Mouse (Mus musculus) thymus, postnatal 14 days (tissue): ENCODE measurements around the gene Ddx25.

Experiments
- DNase-seq: peaks from one replicate; pipeline ENCODE4 v3.0.0; 2021

Ddx25 gene

DNA sequence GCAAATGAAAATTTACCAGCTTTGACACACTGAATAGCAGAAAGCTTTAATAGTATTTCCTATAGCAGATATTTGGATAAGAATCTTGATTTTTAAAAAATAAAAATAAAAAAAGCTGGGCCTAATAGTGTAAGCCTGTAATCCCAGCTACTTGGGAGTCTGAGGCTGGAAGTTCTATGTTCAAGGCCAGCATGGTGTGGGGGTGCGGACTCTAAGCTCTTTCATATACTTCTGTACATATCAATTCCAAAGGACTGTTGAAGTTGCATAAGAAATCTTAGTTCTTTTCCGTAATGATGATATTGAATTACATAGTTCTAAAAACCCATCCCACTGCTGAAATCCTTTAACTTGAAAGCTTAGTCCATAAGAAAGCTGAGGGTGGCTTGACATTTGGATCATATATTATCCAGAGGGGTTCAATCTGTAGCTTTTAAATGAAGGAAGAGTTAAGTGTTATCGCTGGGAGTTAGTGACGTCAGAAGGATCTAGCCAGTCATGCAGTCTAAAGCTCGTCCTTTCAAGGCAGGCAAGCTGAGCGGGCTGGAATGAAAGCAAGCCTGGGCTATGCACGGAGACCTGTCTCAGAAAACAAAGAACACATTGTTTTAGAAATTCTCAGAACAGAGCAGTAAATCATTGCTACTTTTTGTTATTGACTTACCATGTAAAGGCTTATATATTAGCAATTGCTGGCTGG, 65.1 kb downstream of the Ddx25 start:
- no peak for DNase-seq

DNA sequence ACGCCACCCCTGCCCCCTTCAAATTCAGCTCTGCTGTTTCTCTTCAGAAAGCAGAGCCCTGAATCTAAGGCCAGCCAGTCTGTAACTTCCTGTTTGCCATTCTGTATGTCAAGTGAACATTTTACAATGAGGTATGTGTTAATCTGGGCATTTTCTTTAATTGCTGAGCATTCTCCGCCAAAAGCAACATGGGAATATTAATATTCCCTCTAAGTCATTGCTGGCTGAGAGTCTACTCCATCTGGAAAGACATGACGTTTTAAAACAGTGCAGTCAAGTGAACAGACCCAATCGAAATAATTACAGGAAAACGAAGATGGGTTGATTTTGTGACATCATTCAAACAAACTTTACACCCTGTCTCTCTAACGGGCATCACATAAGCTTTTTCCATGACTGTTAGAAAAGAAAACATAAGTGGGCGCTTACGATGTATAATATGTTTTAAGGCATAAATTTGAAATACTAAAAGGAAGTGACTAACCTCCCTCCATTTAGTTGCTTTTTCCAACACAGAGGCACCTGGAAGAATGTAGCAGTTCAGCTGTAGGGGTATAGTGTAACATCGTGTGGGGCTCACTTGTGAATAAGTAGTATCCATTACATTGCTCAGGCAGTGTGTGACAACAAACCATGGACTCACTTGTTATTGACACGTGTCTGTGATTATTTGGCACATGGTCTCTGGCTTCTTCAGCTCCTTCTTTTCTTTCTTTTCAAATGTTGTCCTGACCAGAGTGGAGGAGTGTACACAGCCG, 67.0 kb downstream of the Ddx25 start:
- no peak for DNase-seq

DNA sequence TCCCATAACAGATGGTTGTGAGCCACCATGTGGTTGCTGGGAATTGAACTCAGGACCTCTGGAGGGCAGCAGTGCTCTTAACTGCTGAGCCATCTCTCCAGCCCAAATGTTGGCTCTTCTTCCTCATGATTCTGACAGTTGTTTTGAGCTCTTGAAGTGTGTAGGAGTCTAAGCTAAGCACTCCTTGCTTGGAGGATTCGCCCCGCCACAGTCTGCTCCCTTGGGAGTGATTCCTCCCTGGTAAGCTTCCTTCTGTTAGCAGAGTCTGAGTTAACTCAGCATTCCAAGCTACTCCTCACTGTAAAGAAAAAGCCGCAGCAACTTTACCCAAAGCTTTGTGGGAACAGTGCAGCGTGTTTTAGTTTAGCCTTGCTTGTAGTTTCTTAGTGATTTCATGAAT, 69.8 kb downstream of the Ddx25 start:
- DNase-seq, result no peak
